ENCODE assay signal across 30 mouse cellular contexts in genomic region chr7:135244171-135244880, GRCm38 (mm10). TPM values are rescaled to one million over a fixed set of nuclear protein-coding genes. Genes with fewer than 3 reads are reported as not detected.
A peak's percentile ranks its signal among the peaks of the same experiment; 100 is the strongest.
DNase-seq lines count a peak whose midpoint lies in the region; TF ChIP-seq lines count a peak whose summit lies in the region.
"Had no signal": no experiment of that assay in that cellular context is flagged by ENCODE, and none has a peak within 500 bp of the region (broad histone marks: within the 10 kb centered on the region; RNA-seq: fewer than 3 reads in every experiment).

No protein-coding gene starts in this region.

- H3K4me3 ChIP-seq in lung, adult 2 months (replicated peaks; ENCODE audit: extremely low read depth, low read depth, low read length): no peak overlapping the region
- H3K4me3 ChIP-seq: gastrocnemius, adult 2 months; heart, embryonic 12.5 days; hindbrain, embryonic 10.5 days; hindbrain, embryonic 15.5 days; intestine, embryonic 15.5 days; limb, embryonic 10.5 days; limb, embryonic 15.5 days; liver, embryonic 13.5 days; midbrain, embryonic 13.5 days; neural tube, embryonic 13.5 days had no signal

- no peak for TF ChIP-seq CTCF in lung, adult 2 months (IDR thresholded peaks at IDR 0.05; ENCODE audit: insufficient read depth, low read length)

- DNase-seq in gastrocnemius, postnatal 25 days: peak; percentile 11
- no peak for DNase-seq in gastrocnemius, adult 8-10 months (ENCODE audit: low spot score in 2 of 2)
- peak; percentile 18 for DNase-seq in brain, adult 2 months (ENCODE audit: low read depth, low spot score)
- DNase-seq in cerebellum, adult 8-10 months: peak; percentile 5
- DNase-seq in cerebellum, postnatal 25 days: peak; percentile 56 to 69
- no peak for DNase-seq in lung, adult 2 months
- DNase-seq: adrenal gland, postnatal 25 days; B cell, adult 2 months; gastrocnemius, adult 2 months; kidney, adult 2 months; kidney, postnatal 4 days; liver, embryonic 13.5 days; lung, adult 18-20 months; lung, postnatal 10 days had no signal

- no peak for TF ChIP-seq POLR2A in lung, adult 2 months (IDR thresholded peaks at IDR 0.05; ENCODE audit: borderline replicate concordance, extremely low read depth, low read depth, low read length)

- 65% methylated on average over 9 of the region's 9 CpGs for WGBS in lung, adult 2 months

- no peaks in the 10 kb centered on the region for H3K4me1 ChIP-seq in lung, adult 2 months (ENCODE audit: control insufficient read depth, insufficient read depth, low read length)
- H3K4me1 ChIP-seq: heart, embryonic 12.5 days; hindbrain, embryonic 10.5 days; hindbrain, embryonic 15.5 days; intestine, embryonic 15.5 days; limb, embryonic 10.5 days; limb, embryonic 15.5 days; liver, embryonic 13.5 days; midbrain, embryonic 13.5 days; neural tube, embryonic 13.5 days had no signal

RNA-seq across cellular contexts. Expression of gene Nps, which starts 14.2 kb away (rescaled TPM):
- total RNA-seq in gastrocnemius, postnatal 25 days (2021): not detected
- not detected for total RNA-seq in gastrocnemius, adult 8-10 months (2022)
- not detected in 2 replicates for polyA plus RNA-seq in lung, adult 2 months (2012; rRNA removed)
- total RNA-seq: adrenal gland, adult 18-20 months; adrenal gland, postnatal 25 days; gastrocnemius, adult 2 months; heart, adult 18-20 months; layer of hippocampus, postnatal 25 days; megakaryocyte-erythroid progenitor cell, adult 5-6 weeks had no signal
- polyA plus RNA-seq: embryonic facial prominence, embryonic 11.5 days; forebrain, embryonic 14.5 days; heart, embryonic 12.5 days; hindbrain, embryonic 10.5 days; intestine, embryonic 15.5 days; kidney, adult 2 months; limb, embryonic 10.5 days; liver, embryonic 13.5 days; macrophage; midbrain, embryonic 13.5 days; neural tube, embryonic 13.5 days; thymus, postnatal 0 days had no signal

Comparison
In these comparisons a context has a peak if more than half of its experiments do, and no peak if none do; other contexts are left out.
1. DNase-seq: peak in gastrocnemius, postnatal 25 days (single experiment), brain, adult 2 months (single experiment), cerebellum, adult 8-10 months (single experiment) and cerebellum, postnatal 25 days (2 of 2); none in gastrocnemius, adult 8-10 months (0 of 2) and lung, adult 2 months (single experiment).